Mouse (Mus musculus) frontal cortex, adult 2 months (tissue): Measurements from ENCODE around the gene Tstd1. TPM values are rescaled to one million over a fixed set of nuclear protein-coding genes. Genes with fewer than 3 reads are reported as not detected.

ENCODE experiments used
- DNase-seq, 2 experiments: peaks; one replicate each; pipeline ENCODE4 v3.0.0; 2022; ENCODE audit warnings: low spot score in 1 of 2; ENCODE audit errors: extremely low spot score in 1 of 2
- polyA plus RNA-seq: library from polyadenylated mRNA; depleted of rRNA; stranded (reverse); fragments of >200 nt; gene quantifications from 2 replicates; pipeline ENCODE4 v1.2.3, GENCODE M21; 2012

Tstd1 gene
- polyA plus RNA-seq, 1 experiment: 4.1 TPM

- no peak for DNase-seq
These were observed 5.1 kb upstream of the Tstd1 start for GRCm38 (mm10) chr1:171413608-171414007.

GRCm38 (mm10) chr1:171419291-171419882, 715 bp downstream of the Tstd1 start:
- DNase-seq: no peak

GRCm38 (mm10) chr1:171419905-171420304, 1.2 kb downstream of the Tstd1 start:
- no peak for DNase-seq

- no peak for DNase-seq
These were observed 3.9 kb downstream of the Tstd1 start for GRCm38 (mm10) chr1:171422504-171423095.

- no peak for DNase-seq
These were observed 6.0 kb downstream of the Tstd1 start for GRCm38 (mm10) chr1:171424638-171425037.

GRCm38 (mm10) chr1:171425126-171425525, 6.5 kb downstream of the Tstd1 start:
- DNase-seq: no peak

- no peak for DNase-seq
These were observed 13.5 kb downstream of the Tstd1 start for GRCm38 (mm10) chr1:171432158-171432557.

- no peak for DNase-seq
These were observed 16.7 kb downstream of the Tstd1 start for GRCm38 (mm10) chr1:171435288-171435814.

- DNase-seq: no peak
These were observed 17.3 kb downstream of the Tstd1 start for GRCm38 (mm10) chr1:171435974-171436373.

GRCm38 (mm10) chr1:171437264-171438013, 18.8 kb downstream of the Tstd1 start, which contains the start of gene F11r:
Gene F11r, plus strand, starts transcription at chr1:171437535.
- peak in 1 of 2 experiments; percentile 21 for DNase-seq

GRCm38 (mm10) chr1:171438014-171438670, 19.5 kb downstream of the Tstd1 start:
- no peak for DNase-seq

- DNase-seq: no peak
These were observed 20.4 kb downstream of the Tstd1 start for GRCm38 (mm10) chr1:171439072-171439471.

- DNase-seq: no peak
These were observed 21.5 kb downstream of the Tstd1 start for GRCm38 (mm10) chr1:171440025-171440725.

GRCm38 (mm10) chr1:171441466-171442412, 23.1 kb downstream of the Tstd1 start:
- no peak for DNase-seq

GRCm38 (mm10) chr1:171442413-171442760, 23.7 kb downstream of the Tstd1 start:
- DNase-seq: no peak

GRCm38 (mm10) chr1:171445050-171445449, 26.4 kb downstream of the Tstd1 start:
- DNase-seq: no peak

GRCm38 (mm10) chr1:171446854-171447253, 28.2 kb downstream of the Tstd1 start:
- no peak for DNase-seq

- no peak for DNase-seq
These were observed 29.0 kb downstream of the Tstd1 start for GRCm38 (mm10) chr1:171447692-171448091.

- no peak for DNase-seq
These were observed 31.4 kb downstream of the Tstd1 start for GRCm38 (mm10) chr1:171450062-171450461.
